Mouse (Mus musculus) heart, postnatal 0 days (tissue): ENCODE measurements at regions not wholly inside any gene's neighbourhood (a gene's known extent, or its start where the extent isn't known, plus 50 kb on each side); places are given as distances from the start of the nearest gene placed in this dataset.

Source experiments
- ATAC-seq: fragments of 200-750 bp; cut with Nextera tagmentation; 2 replicates; pipeline ENCODE4 v1.8.0; 2017; ENCODE audit warnings: low read depth, moderate number of reproducible peaks, moderate library complexity; ENCODE audit not compliant: insufficient read depth
- DNase-seq: peaks from one replicate; pipeline ENCODE4 v3.0.0-alpha.2; 2016; ENCODE audit warnings: low spot score
- H3K27ac ChIP-seq: fragments of 300-500 bp; sonication (generic); 2 replicates; pipeline ENCODE4 v1.5.1; 2014; ENCODE audit warnings: low read depth, mild to moderate bottlenecking
- H3K27me3 ChIP-seq: fragments of 300-500 bp; sonication (generic); 2 replicates; pipeline ENCODE4 v1.6.1; 2014; ENCODE audit warnings: low read length, mixed read lengths; ENCODE audit not compliant: control insufficient read depth, insufficient read depth
- H3K36me3 ChIP-seq: fragments of 300-500 bp; sonication (generic); replicated peaks from 2 replicates; pipeline ENCODE4 v1.6.1; 2014; ENCODE audit warnings: low read length, mixed read lengths; ENCODE audit not compliant: control insufficient read depth, insufficient read depth
- H3K4me1 ChIP-seq: fragments of 300-500 bp; sonication (generic); 2 replicates; pipeline ENCODE4 v1.6.1; 2014; ENCODE audit warnings: antibody characterized with exemption; ENCODE audit not compliant: control insufficient read depth, insufficient read depth
- H3K4me2 ChIP-seq: fragments of 300-500 bp; sonication (generic); 2 replicates; pipeline ENCODE4 v1.6.1; 2014; ENCODE audit warnings: low read depth, mild to moderate bottlenecking, low read length, moderate library complexity
- H3K4me3 ChIP-seq: fragments of 300-500 bp; sonication (generic); 2 replicates; pipeline ENCODE4 v1.5.1; 2014; ENCODE audit warnings: low read depth, low read length
- H3K9ac ChIP-seq: fragments of 300-500 bp; sonication (generic); replicated peaks from 2 replicates; pipeline ENCODE4 v1.6.1; 2014; ENCODE audit warnings: low read depth, low read length, mixed read lengths
- H3K9me3 ChIP-seq: fragments of 300-500 bp; sonication (generic); replicated peaks from 2 replicates; pipeline ENCODE4 v1.6.1; 2016; ENCODE audit warnings: low read length; ENCODE audit not compliant: control insufficient read depth
- CTCF ChIP-seq: IDR thresholded peaks from 2 replicates; pipeline ENCODE4 v1.5.1; 2016; ENCODE audit warnings: antibody characterized with exemption, control low read depth, low read depth
- EP300 ChIP-seq: IDR thresholded peaks from 2 replicates; pipeline ENCODE4 v1.6.1; 2016; ENCODE audit warnings: antibody characterized with exemption, low read depth
- WGBS: fragments of 180-500 bp; shearing (Covaris S2); extraction: QIAGEN DNeasy Blood & Tissue Kit; methylation state at CpG from one replicate; pipeline ENCODE4 v1.1.7; 2014; 5-methylcytosine and 5-hydroxymethylcytosine counted together

- 26% methylated on average over 9 of the region's 9 CpGs for WGBS
- Histone ChIP-seq H3K27ac (no peak overlapping the region), H3K36me3 (no peaks in the 10 kb centered on the region), H3K27me3 (no peaks in the 10 kb centered on the region), H3K4me2 (peak overlapping the region; percentile 1; the same call in 1 of the 2 replicates), H3K9ac (no peak overlapping the region), H3K4me3 (no peak overlapping the region), H3K9me3 (no peaks in the 10 kb centered on the region), H3K4me1 (peaks cover 21% of the 10 kb centered on the region)
- DNase-seq, result no peak
- ATAC-seq, result peak; percentile 46
- TF ChIP-seq CTCF, result no peak
- no peak for TF ChIP-seq EP300
Measured at GRCm38 (mm10) chr7:129984367-129984766, 392.7 kb downstream of the Wdr11 start.

DNA sequence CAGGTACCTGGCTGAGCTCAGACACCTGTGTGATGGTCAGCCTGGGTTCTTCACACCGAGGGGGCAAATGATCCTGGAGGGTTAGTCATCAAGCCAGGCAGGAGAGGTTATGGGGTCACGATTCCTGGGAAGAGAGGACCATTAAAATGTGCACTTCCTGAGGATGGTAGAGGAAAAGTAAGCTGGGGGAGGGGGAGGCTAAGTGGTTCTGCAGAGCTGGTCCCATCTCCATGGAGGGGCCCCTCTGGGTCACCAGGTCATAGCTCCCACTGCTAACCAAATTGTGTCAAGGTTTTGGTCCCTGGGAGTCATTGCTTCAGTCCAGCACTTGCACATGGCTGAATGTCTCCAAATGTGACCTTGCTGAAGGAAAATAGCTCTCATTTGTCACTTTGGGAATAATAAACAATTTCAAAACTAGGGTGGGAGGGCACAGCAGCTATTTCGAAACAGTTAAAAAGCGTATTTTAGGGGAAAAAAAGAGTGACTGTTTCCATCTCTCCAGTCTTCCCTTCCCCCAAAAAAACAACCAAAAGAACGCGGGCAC is 395.5 kb downstream of the Wdr11 start:
- Histone ChIP-seq H3K9ac (no peak overlapping the region), H3K27me3 (no peaks in the 10 kb centered on the region), H3K36me3 (no peaks in the 10 kb centered on the region), H3K4me1 (peaks cover 21% of the 10 kb centered on the region), H3K9me3 (no peaks in the 10 kb centered on the region), H3K4me3 (no peak overlapping the region), H3K27ac (no peak overlapping the region), H3K4me2 (no peak overlapping the region)
- no peak for DNase-seq
- TF ChIP-seq EP300 (no peak), CTCF (no peak)
- WGBS, result 57% methylated on average over 6 of the region's 6 CpGs
- no peak for ATAC-seq

GRCm38 (mm10) chr7:129987713-129988112 is 396.1 kb downstream of the Wdr11 start:
- no peak overlapping the region for H3K9ac ChIP-seq
- no peaks in the 10 kb centered on the region for H3K36me3 ChIP-seq
- peaks cover 21% of the 10 kb centered on the region for H3K4me1 ChIP-seq
- H3K4me3 ChIP-seq, result no peak overlapping the region
- H3K4me2 ChIP-seq, result no peak overlapping the region
- H3K27me3 ChIP-seq, result no peaks in the 10 kb centered on the region
- H3K27ac ChIP-seq, result no peak overlapping the region
- no peak for TF ChIP-seq CTCF
- no peak for TF ChIP-seq EP300
- no peaks in the 10 kb centered on the region for H3K9me3 ChIP-seq
- 83% methylated on average over 4 of the region's 4 CpGs for WGBS
- ATAC-seq (no peak), DNase-seq (no peak)

DNA sequence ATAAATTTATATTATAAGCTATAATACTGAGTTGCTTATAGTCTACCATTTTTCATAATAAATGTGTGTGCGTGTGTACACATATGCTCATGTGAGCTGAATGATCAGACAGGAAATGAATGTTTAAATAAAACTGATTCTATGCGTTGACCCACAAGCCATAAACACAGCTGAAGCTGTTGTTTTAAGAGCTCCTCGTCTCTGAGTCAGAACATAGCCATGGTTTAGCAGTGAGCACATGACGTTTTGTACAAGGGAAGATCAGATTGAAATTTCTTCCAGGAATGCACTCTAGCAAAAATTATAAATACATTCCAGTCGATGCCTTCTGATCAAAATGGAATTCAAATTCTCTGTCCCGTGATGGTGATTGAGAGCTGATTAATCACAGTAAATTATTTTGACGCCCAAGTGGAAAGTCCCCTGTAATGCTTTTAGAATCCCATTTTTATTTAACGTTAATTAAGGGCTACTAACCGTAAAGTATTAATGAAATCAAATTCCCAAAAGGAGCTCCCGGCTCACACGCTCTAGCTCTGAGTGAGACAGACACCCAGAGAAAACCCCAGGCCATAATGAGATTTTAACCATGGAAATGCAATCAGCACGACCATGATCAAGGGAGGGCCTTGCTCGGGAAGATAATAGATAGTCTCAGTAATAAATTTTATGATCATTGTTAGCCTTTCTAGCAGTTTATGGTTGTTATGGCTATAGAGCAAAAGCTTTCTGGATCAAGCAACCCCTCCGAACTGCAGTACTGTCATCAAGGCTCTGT is 402.0 kb downstream of the Wdr11 start:
- no peak overlapping the region for H3K4me2 ChIP-seq
- H3K4me3 ChIP-seq, result no peak overlapping the region
- H3K9me3 ChIP-seq, result no peaks in the 10 kb centered on the region
- no peak overlapping the region for H3K27ac ChIP-seq
- WGBS, result 78% methylated on average over 14 of the region's 14 CpGs
- no peaks in the 10 kb centered on the region for H3K36me3 ChIP-seq
- no peak overlapping the region for H3K9ac ChIP-seq
- no peak for TF ChIP-seq CTCF
- TF ChIP-seq EP300, result no peak
- no peaks in the 10 kb centered on the region for H3K4me1 ChIP-seq
- H3K27me3 ChIP-seq, result no peaks in the 10 kb centered on the region
- no peak for DNase-seq
- no peak for ATAC-seq

GRCm38 (mm10) chr7:129995529-129995928 is 403.9 kb downstream of the Wdr11 start:
- H3K4me1 ChIP-seq, result no peaks in the 10 kb centered on the region
- no peak overlapping the region for H3K4me3 ChIP-seq
- no peak overlapping the region for H3K27ac ChIP-seq
- ATAC-seq (no peak), DNase-seq (no peak)
- WGBS, result 82% methylated on average over 7 of the region's 7 CpGs
- TF ChIP-seq CTCF (no peak), EP300 (no peak)
- no peaks in the 10 kb centered on the region for H3K36me3 ChIP-seq
- no peak overlapping the region for H3K4me2 ChIP-seq
- H3K9ac ChIP-seq, result no peak overlapping the region
- no peaks in the 10 kb centered on the region for H3K27me3 ChIP-seq
- no peaks in the 10 kb centered on the region for H3K9me3 ChIP-seq

DNA sequence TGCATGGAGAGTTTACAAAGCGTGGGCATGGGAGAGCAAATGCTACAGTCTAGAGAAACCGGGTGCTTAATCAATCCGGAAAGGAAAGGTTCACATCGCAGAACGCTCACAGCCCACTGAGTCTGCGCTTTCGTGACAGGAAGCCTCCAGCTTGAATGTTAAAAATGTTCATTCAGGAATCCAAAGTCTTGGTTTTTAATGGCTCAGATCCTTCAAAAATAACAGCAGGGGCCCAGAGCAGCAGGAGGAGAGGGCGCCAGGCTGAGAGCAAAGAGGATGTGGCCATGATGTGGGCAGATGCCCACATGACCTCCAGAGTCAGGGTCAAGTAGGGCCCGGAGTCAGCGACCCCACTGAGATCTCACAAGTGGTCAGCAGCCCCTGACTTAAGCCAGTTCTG is 409.4 kb downstream of the Wdr11 start:
- Histone ChIP-seq H3K27ac (0 out of 2 replicates have a peak overlapping the region, but pooled peaks have one; percentile 30), H3K27me3 (no peaks in the 10 kb centered on the region), H3K9me3 (no peaks in the 10 kb centered on the region), H3K4me3 (no peak overlapping the region), H3K9ac (no peak overlapping the region), H3K4me2 (no peak overlapping the region), H3K36me3 (no peaks in the 10 kb centered on the region), H3K4me1 (no peaks in the 10 kb centered on the region)
- 45% methylated on average over 10 of the region's 10 CpGs for WGBS
- no peak for TF ChIP-seq EP300
- no peak for TF ChIP-seq CTCF
- ATAC-seq (no peak), DNase-seq (no peak)
